ENCODE assay signal across 9 mouse cellular contexts in the genomic region with DNA sequence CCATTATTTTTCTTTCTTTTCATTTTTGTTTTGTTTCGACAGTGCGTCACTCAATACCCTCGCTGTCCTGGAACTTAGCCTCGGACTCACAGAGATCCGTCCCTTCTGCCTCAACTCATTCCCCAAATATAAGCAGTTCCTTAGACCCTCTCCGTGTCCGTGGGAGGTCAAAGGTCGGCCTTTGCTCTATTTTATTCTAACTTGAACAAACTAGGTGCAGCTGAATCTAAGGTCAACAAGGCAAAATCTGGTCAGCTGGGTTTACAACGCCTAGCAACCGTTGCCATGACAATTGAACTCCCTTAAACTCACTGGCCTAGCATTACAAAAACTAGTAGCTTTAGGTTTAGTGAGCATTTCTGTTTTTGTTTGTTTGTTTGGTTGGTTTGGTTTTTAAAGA. TPM values are rescaled to one million over a fixed set of nuclear protein-coding genes. Genes with fewer than 3 reads are reported as not detected.
DNase-seq lines count a peak whose midpoint lies in the region; ATAC-seq and TF ChIP-seq lines count a peak whose summit lies in the region.
"Had no signal": no experiment of that assay in that cellular context is flagged by ENCODE, and none has a peak within 500 bp of the region (broad histone marks: within the 10 kb centered on the region; RNA-seq: fewer than 3 reads in every experiment).

No protein-coding gene starts in this region.

- H3K4me1 ChIP-seq in cerebellum, adult 2 months (ENCODE audit: control insufficient read depth, insufficient read depth, low read length) = no peaks in the 10 kb centered on the region; the same call in 1 of the 2 replicates
- peaks cover 11% of the 10 kb centered on the region; the same call in 1 of the 2 replicates for H3K4me1 ChIP-seq in spleen, adult 2 months (ENCODE audit: control insufficient read depth, insufficient read depth, insufficient read length)
- H3K4me1 ChIP-seq in kidney, embryonic 16.5 days (ENCODE audit: insufficient read depth, low read length) = peaks cover 14% of the 10 kb centered on the region
- peaks cover 13% of the 10 kb centered on the region for H3K4me1 ChIP-seq in midbrain, embryonic 16.5 days (ENCODE audit: control insufficient read depth, insufficient read depth, low read length)

- H3K9ac ChIP-seq in kidney, embryonic 16.5 days (replicated peaks; ENCODE audit: low read length) = peak overlapping the region; percentile 84
- peak overlapping the region; percentile 40; the same call in 1 of the 2 replicates for H3K9ac ChIP-seq in midbrain, embryonic 16.5 days (ENCODE audit: low read depth, low read length)

- H3K4me2 ChIP-seq in kidney, embryonic 16.5 days (replicated peaks; ENCODE audit: low read depth, low read length) = peak overlapping the region; percentile 80
- peak overlapping the region; percentile 85 for H3K4me2 ChIP-seq in midbrain, embryonic 16.5 days (ENCODE audit: low read length)

- DNase-seq in cerebellum, adult 2 months = peak; percentile 11 to 17
- DNase-seq in cerebellum, postnatal 4 days (ENCODE audit: low spot score in 2 of 2) = no peak
- DNase-seq in spleen, adult 2 months (ENCODE audit: low read depth in 1 of 2, low spot score in 2 of 2) = no peak
- no peak for DNase-seq in spleen, postnatal 36 days (ENCODE audit: low spot score in 2 of 2)
- DNase-seq in gastrocnemius, postnatal 14 days = no peak
- no peak for DNase-seq in spleen, adult 12 weeks (ENCODE audit: low spot score)

- H3K27ac ChIP-seq in cerebellum, adult 2 months (ENCODE audit: insufficient read depth, low read length) = no peak overlapping the region; the same call in 1 of the 2 replicates
- peak overlapping the region; percentile 69 for H3K27ac ChIP-seq in spleen, adult 2 months (ENCODE audit: insufficient read depth, low read length)
- H3K27ac ChIP-seq in kidney, embryonic 16.5 days (ENCODE audit: low read length) = no peak overlapping the region
- peak overlapping the region; percentile 64 for H3K27ac ChIP-seq in midbrain, embryonic 16.5 days (ENCODE audit: low read length)

- TF ChIP-seq POLR2A in cerebellum, adult 2 months (IDR thresholded peaks at IDR 0.05; ENCODE audit: borderline replicate concordance, insufficient read depth, low read length) = no peak
- no peak for TF ChIP-seq POLR2A in spleen, adult 2 months (IDR thresholded peaks at IDR 0.05; ENCODE audit: low read depth, low read length)

- H3K4me3 ChIP-seq in cerebellum, adult 2 months (replicated peaks; ENCODE audit: insufficient read depth, low read depth, low read length) = peak overlapping the region; percentile 68
- peak overlapping the region; percentile 97 for H3K4me3 ChIP-seq in spleen, adult 2 months (ENCODE audit: extremely low read depth, insufficient read depth, insufficient read length)
- peak overlapping the region; percentile 91 for H3K4me3 ChIP-seq in kidney, embryonic 16.5 days (ENCODE audit: low read length)
- H3K4me3 ChIP-seq in midbrain, embryonic 16.5 days (ENCODE audit: low read depth, low read length) = peak overlapping the region; percentile 65

- H3K9me3 ChIP-seq in kidney, embryonic 16.5 days (ENCODE audit: low read length) = peaks cover 2% of the 10 kb centered on the region; the same call in 1 of the 2 replicates
- no peaks in the 10 kb centered on the region for H3K9me3 ChIP-seq in midbrain, embryonic 16.5 days (replicated peaks; ENCODE audit: control insufficient read depth, low read length, poor library complexity, severe bottlenecking)

- H3K27me3 ChIP-seq in cerebellum, adult 2 months (ENCODE audit: control insufficient read depth, insufficient read depth, low read length) = no peaks in the 10 kb centered on the region
- no peaks in the 10 kb centered on the region for H3K27me3 ChIP-seq in spleen, adult 2 months (ENCODE audit: control insufficient read depth, insufficient read depth, low read length)
- H3K27me3 ChIP-seq in kidney, embryonic 16.5 days (ENCODE audit: insufficient read depth, low read length) = no peaks in the 10 kb centered on the region
- no peaks in the 10 kb centered on the region for H3K27me3 ChIP-seq in midbrain, embryonic 16.5 days (ENCODE audit: control insufficient read depth, insufficient read depth, low read depth, low read length)

- H3K36me3 ChIP-seq in spleen, adult 2 months (ENCODE audit: control insufficient read depth, insufficient read depth, low read length) = no peaks in the 10 kb centered on the region
- 0 out of 2 replicates have a peak, but pooled peaks cover 8% of the 10 kb centered on the region for H3K36me3 ChIP-seq in kidney, embryonic 16.5 days (ENCODE audit: insufficient read depth, low read length)
- H3K36me3 ChIP-seq in midbrain, embryonic 16.5 days (ENCODE audit: control insufficient read depth, insufficient read depth, low read length) = no peaks in the 10 kb centered on the region

- WGBS in cerebellum, adult 2 months = 82% methylated on average over 10 of the region's 10 CpGs
- 85% methylated on average over 10 of the region's 10 CpGs for WGBS in spleen, adult 2 months
- 89% methylated on average over 10 of the region's 10 CpGs for WGBS in kidney, embryonic 16.5 days
- WGBS in midbrain, embryonic 16.5 days = 81% methylated on average over 10 of the region's 10 CpGs

- no peak for ATAC-seq in kidney, embryonic 16.5 days (ENCODE audit: low FRiP score, low TSS enrichment)
- no peak for ATAC-seq in midbrain, embryonic 16.5 days

- TF ChIP-seq CTCF in cerebellum, adult 2 months (IDR thresholded peaks at IDR 0.05; ENCODE audit: borderline replicate concordance, insufficient read depth, low read depth, low read length) = no peak
- no peak for TF ChIP-seq CTCF in spleen, adult 2 months (IDR thresholded peaks at IDR 0.05; ENCODE audit: extremely low read depth, insufficient read depth, insufficient read length, insufficient replicate concordance)

- intact Hi-C loops in gastrocnemius, postnatal 14 days (cut with DNase I; ENCODE audit: low total_unique reads) = no loop called here

RNA-seq across cellular contexts. Expression of gene Pes1, which starts 0.6 kb away (rescaled TPM):
- 36.6 and 36.9 TPM in 2 replicates for polyA plus RNA-seq in cerebellum, adult 2 months (2012; rRNA removed)
- polyA plus RNA-seq in spleen, adult 2 months (2012; rRNA removed) = 33.6 and 35.5 TPM in 2 replicates
- polyA plus RNA-seq in kidney, embryonic 16.5 days (2015; fragmentation: Nextera tagmentation; extraction: Ambion mirVana) = 88.0 and 88.8 TPM in 2 replicates
- polyA plus RNA-seq in midbrain, embryonic 16.5 days (2015; fragmentation: Nextera tagmentation; extraction: Ambion mirVana) = 59.1 and 61.5 TPM in 2 replicates
- total RNA-seq in gastrocnemius, postnatal 14 days (2021) = 10 to 100 TPM; 32.2 to 37.1 TPM

RNA-seq across cellular contexts. Expression of gene 4930556J24Rik, which starts 13.4 kb away (rescaled TPM):
- polyA plus RNA-seq in cerebellum, adult 2 months (2012; rRNA removed) = 0.14 and 0.20 TPM in 2 replicates
- polyA plus RNA-seq in spleen, adult 2 months (2012; rRNA removed) = not detected in 2 replicates
- 0.31 and 0.49 TPM in 2 replicates for polyA plus RNA-seq in kidney, embryonic 16.5 days (2015; fragmentation: Nextera tagmentation; extraction: Ambion mirVana)
- 0.25 TPM in 1 of 2 replicates, not detected in the other for polyA plus RNA-seq in midbrain, embryonic 16.5 days (2015; fragmentation: Nextera tagmentation; extraction: Ambion mirVana)
- total RNA-seq in gastrocnemius, postnatal 14 days (2021) = not detected
- total RNA-seq: hematopoietic stem cell, adult 5-6 weeks had no signal

RNA-seq across cellular contexts. Expression of gene Gal3st1, which starts 20.3 kb away (rescaled TPM):
- polyA plus RNA-seq in cerebellum, adult 2 months (2012; rRNA removed) = 44.4 and 52.0 TPM in 2 replicates
- 0.34 and 0.63 TPM in 2 replicates for polyA plus RNA-seq in spleen, adult 2 months (2012; rRNA removed)
- polyA plus RNA-seq in kidney, embryonic 16.5 days (2015; fragmentation: Nextera tagmentation; extraction: Ambion mirVana) = 9.7 and 11.1 TPM in 2 replicates
- polyA plus RNA-seq in midbrain, embryonic 16.5 days (2015; fragmentation: Nextera tagmentation; extraction: Ambion mirVana) = 7.3 and 8.2 TPM in 2 replicates
- 1 to 10 TPM; 1.1 to 3.0 TPM for total RNA-seq in gastrocnemius, postnatal 14 days (2021)

RNA-seq across cellular contexts. Expression of gene Tcn2, which starts 31.2 kb away (rescaled TPM):
- polyA plus RNA-seq in cerebellum, adult 2 months (2012; rRNA removed) = 28.0 and 31.7 TPM in 2 replicates
- polyA plus RNA-seq in spleen, adult 2 months (2012; rRNA removed) = 62.0 and 66.0 TPM in 2 replicates
- 152 and 173 TPM in 2 replicates for polyA plus RNA-seq in kidney, embryonic 16.5 days (2015; fragmentation: Nextera tagmentation; extraction: Ambion mirVana)
- 19.5 and 20.8 TPM in 2 replicates for polyA plus RNA-seq in midbrain, embryonic 16.5 days (2015; fragmentation: Nextera tagmentation; extraction: Ambion mirVana)
- total RNA-seq in gastrocnemius, postnatal 14 days (2021) = 10 to 100 TPM; 18.8 to 22.8 TPM

RNA-seq across cellular contexts. Expression of gene Slc35e4, which starts 48.7 kb away (rescaled TPM):
- 27.3 and 28.5 TPM in 2 replicates for polyA plus RNA-seq in cerebellum, adult 2 months (2012; rRNA removed)
- 3.4 and 5.0 TPM in 2 replicates for polyA plus RNA-seq in spleen, adult 2 months (2012; rRNA removed)
- polyA plus RNA-seq in kidney, embryonic 16.5 days (2015; fragmentation: Nextera tagmentation; extraction: Ambion mirVana) = 5.0 and 6.1 TPM in 2 replicates
- polyA plus RNA-seq in midbrain, embryonic 16.5 days (2015; fragmentation: Nextera tagmentation; extraction: Ambion mirVana) = 17.4 and 20.7 TPM in 2 replicates
- total RNA-seq in gastrocnemius, postnatal 14 days (2021) = 10 to 100 TPM; 17.4 to 20.3 TPM

Comparison
In these comparisons a context has a peak if more than half of its experiments do, and no peak if none do; other contexts are left out.
1. DNase-seq: peak in cerebellum, adult 2 months (2 of 2); none in cerebellum, postnatal 4 days (0 of 2), spleen, adult 2 months (0 of 2), spleen, postnatal 36 days (0 of 2), gastrocnemius, postnatal 14 days (single experiment) and spleen, adult 12 weeks (single experiment).
2. H3K27ac ChIP-seq: peak in spleen, adult 2 months (single experiment) and midbrain, embryonic 16.5 days (single experiment); none in cerebellum, adult 2 months (single experiment) and kidney, embryonic 16.5 days (single experiment).
3. Peak in every context shown above with its lines, with median percentiles within 50 percentile points of each other: H3K4me3 ChIP-seq.